Mouse (Mus musculus) ovary, adult 18-20 months (tissue): Measurements from ENCODE around the gene Adam25.
"Not testable (repeated sequence)": the region's sequence is repeated elsewhere in the genome, so short reads cannot be mapped to it uniquely, and the experiment has no call there.

Source experiments
- DNase-seq: peaks from one replicate; pipeline ENCODE4 v3.0.0; 2022; ENCODE audit warnings: low spot score, mixed read lengths

Gene Adam25

DNA sequence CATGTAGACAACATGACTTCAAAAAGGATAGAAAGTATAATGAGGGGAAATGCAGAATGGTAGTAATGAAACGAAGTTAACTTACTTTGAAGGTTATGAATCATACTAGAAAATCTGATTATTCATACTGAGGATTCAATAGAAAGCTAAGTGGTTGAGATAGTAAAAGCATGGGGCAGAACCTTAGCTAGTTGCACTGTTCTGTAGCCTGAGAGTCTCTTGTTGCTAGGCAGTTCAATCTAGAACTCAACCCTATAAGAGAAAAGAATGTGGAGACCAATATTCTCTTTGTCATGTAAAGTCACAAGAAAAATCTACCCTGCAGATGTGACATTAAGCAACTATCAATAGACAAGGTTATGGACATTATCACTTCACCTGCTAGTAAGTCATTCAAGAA, at the start of gene Adam25:
Adam25 (plus strand) TSS at position 301 of the 400 bp plus-strand sequence.
- DNase-seq, result not testable (repeated sequence)

DNA sequence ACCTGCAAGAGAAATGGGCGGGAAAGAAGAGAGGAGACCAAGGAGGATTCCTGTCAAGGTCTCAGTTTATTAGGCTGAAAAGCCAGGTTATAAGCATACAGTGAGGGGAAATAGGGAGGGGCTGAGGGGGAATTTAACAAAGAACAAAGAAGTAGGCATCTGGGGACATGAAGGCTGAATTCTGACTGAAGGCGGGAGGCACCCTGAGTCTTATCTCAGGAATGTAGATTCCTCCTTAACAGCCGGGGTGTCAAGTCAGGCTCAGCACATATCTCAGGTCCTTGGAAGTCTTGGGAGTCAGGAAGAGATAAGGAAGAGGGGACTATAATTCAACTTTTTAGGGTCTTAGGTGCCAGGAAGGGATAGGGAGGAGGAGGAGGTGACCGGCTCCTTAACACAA, 36.6 kb upstream of the Adam25 start:
- not testable (repeated sequence) for DNase-seq

GRCm38 (mm10) chr8:40715986-40716385, 36.0 kb upstream of the Adam25 start:
- no peak for DNase-seq

DNA sequence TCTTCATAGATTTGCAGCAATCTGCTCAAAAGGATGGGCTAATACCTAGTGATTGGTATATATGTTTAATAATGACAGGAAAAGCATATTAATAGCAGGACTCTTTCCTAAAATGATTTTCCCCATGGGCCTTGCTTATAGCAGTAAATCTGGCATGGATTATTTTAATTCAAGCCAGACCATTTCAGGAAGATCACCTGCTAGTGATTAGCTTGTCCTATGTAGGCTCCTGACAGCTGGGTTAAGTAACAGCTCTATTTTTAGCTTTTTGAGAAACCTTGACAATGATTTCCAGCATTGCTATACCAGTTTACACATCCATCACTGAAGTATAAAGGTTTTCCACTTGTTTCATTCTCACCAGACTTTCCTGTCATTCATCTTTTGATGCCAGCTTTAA, 31.3 kb downstream of the Adam25 start:
- DNase-seq, result no peak

DNA sequence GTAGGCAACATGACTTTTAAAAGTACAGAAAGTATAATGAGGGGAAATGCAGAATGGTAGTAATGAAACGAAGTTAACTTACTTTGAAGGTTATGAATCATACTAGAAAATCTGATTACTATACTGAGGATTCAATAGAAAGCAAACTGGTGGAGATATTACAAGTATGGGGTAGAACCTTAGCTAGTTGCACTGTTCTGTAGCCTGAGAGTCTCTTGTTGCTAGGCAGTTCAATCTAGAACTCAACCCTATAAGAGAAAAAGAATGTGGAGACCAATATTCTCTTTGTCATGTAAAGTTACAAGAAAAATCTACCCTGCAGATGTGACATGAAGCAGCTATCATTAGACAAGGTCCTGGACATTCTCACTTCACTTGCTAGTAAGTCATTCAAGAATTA, 41.0 kb downstream of the Adam25 start, which contains the start of gene Adam20:
Adam20 (plus strand) TSS at position 301 of the 400 bp plus-strand sequence.
- not testable (repeated sequence) for DNase-seq

GRCm38 (mm10) chr8:40803379-40804079, 51.5 kb downstream of the Adam25 start:
- no peak for DNase-seq
